Mouse (Mus musculus) WW6 (cell line): ENCODE measurements around the gene Prim2.

Experiments
- DNase-seq: peaks from one replicate; pipeline ENCODE4 v3.0.0-alpha.2; 2013; ENCODE audit warnings: low read depth, low spot score

Gene Prim2

DNA sequence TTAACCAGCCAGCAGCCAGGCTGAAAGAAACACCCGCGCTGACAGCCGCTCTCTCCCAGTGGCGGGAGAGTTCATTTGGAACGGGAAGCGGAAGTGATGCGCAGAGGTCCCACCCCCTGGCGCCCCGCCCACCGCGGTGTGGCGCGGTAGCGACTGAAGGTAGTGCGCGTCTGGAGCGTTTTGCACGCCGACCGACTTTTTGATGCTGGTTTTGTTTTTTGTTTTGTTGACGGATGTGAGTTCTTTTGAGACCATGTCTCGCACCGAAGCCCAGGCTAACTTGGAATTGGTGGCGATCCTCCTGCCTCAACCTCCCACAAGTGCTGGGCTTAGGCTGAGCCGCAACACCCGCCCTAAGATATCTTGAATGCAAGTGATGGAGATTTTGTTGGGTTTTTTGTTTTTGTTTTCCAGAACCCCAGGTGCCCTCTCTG lies at the start of gene Prim2:
Gene Prim2, minus strand, starts transcription at position 88 of the 434 bp plus-strand sequence.
- peak; percentile 74 for DNase-seq

DNA sequence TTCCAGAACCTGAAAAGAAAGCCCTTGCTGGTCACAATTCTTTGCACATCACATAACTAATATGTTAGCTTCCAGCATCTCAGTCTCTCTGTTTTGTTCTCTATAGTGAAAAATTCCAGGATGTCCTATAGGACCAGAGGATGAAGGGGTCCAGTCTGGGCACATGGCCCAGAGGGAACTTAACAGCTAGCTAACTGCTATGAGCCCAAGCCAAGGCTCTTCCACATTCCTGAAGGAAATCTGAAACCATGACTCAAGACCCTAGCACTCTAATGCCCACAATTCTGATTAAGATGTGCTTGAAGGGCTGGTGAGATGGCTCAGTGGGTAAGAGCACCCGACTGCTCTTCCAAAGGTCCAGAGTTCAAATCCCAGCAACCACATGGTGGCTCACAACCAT lies 48.0 kb upstream of the Prim2 start:
- no peak for DNase-seq

DNA sequence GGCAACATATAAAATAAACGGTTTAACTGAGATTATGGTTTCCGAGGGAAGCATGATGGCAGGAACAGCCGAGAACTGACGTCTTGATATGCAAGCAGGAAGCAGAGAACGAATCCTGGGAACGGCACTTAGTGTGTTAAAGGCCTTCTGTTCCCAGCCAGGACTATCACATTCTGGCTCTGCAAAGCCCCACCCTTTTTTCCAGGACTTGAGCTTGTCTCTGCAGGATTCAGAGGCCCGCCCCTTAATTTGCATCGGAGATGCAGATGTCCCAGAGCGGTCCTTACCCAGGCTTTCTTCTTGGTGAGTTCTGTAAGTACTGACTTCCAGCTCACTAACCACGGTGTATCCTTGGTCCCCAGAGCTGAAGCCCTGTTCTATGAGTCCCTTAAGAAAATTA lies 45.2 kb upstream of the Prim2 start:
- DNase-seq: peak; percentile 60

GRCm38 (mm10) chr1:33712026-33712425 lies 42.4 kb upstream of the Prim2 start:
- no peak for DNase-seq

DNA sequence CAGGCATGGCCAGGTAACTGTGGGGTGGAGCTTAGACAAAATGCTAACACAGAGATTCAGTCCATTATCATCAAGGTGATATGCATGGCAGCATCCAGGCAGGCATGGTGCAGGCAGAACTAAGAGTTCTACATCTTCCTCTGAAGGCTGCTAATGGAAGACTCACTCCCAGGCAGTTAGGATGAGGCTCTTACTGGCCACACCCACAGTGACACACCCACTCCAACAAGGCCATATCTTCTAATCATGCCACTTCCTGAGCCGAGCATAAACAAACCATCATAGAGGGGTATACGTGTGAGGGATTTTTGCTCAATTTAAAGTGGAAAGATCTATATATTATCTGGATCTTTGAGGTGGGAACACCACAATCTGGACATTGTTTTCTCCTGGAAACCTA lies 40.0 kb upstream of the Prim2 start:
- DNase-seq: no peak

DNA sequence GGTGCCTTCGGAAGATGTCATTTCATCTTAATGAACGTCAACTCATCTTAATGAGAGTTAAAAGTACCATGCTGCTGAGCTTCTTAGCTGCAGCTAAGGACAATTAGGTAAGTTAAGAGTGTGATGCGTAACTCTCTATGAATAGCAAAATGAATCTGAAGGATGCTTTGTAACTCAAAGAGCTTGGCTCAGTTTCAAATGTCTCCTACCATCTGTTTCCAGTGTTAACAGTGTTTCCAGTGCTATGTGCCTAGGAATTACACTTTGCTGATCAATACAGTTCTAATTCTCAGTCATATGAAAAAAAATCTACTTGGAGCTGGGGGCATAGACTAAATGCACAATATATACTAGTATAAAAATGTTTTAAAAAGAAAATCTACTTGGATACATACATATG lies 31.6 kb upstream of the Prim2 start:
- DNase-seq: no peak

DNA sequence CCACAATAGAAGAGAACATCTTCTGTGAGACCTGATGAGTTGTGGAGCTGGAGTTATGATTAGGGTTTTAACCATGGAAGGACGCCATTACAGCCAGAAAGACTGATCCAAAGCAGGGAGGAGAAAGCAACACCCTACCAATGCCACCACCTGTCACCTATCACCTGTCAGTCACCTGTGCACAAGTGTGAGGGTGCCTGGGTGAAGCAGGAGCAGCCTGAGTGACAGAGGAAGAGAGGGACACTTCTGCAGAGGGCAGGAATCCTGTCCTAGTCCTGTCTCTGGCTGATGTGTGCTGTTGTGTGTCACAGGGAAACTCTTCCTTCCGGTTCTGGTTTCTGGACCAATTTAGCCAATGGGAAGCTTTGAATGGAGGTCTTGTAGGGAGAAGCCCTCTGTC lies 26.4 kb upstream of the Prim2 start:
- DNase-seq: no peak

- DNase-seq: no peak
Observed at GRCm38 (mm10) chr1:33693893-33694292, 24.3 kb upstream of the Prim2 start.

- DNase-seq: no peak
Observed at GRCm38 (mm10) chr1:33690087-33690448, 20.5 kb upstream of the Prim2 start.

DNA sequence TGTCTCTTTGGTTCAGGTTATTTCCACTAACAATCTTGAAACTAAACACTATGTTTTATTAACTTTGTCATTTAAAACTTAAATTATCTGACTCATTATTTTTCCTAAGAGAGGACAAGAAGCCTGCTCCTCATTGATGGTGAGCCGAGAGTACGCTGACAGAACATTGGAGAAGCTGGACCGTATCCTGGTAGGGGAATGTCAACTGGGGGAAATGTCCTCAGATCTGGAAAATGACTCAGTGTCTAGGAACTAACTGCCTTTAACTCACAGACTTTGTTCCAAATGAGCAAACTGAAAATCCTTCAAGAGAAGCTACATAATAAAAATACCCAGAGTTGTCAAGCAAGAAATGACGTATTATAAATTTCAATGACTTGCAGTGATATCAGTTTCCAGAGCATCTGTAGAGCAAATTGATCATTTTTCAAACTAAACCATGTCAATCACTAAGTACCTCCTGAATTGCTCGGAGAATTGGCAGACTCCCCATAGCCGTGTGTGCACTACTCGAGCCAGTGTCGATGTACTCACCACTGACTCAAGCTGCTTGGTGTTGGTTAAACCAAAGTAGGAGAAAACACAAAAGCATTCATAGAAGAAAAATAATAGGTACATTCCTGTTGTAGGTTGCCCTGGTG lies 20.0 kb upstream of the Prim2 start:
- DNase-seq: no peak

GRCm38 (mm10) chr1:33688810-33689209 lies 19.2 kb upstream of the Prim2 start:
- DNase-seq: no peak

GRCm38 (mm10) chr1:33684459-33684858 lies 14.9 kb upstream of the Prim2 start:
- DNase-seq: no peak

DNA sequence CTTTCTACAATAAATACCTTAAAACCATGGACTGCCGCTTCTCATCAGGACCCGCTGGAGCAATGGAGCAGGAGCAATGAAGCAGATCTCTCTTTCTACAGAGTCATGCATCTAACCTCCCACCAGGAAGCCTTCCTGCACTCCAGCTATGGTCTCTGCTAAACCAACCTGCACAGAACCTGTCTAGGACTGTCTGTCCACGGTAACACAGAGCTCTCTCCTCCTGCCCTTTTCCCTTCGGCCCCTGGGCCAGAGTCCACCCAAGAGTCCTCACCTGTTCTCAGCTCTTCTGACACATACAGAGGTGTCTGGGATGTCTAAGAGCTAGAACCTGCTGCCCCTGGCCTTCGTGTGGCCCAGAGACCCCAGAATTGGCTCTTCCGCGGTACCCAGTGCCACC lies 11.3 kb upstream of the Prim2 start:
- DNase-seq: no peak

- DNase-seq: no peak
Observed at GRCm38 (mm10) chr1:33680435-33680834, 10.8 kb upstream of the Prim2 start.

GRCm38 (mm10) chr1:33673158-33673960 lies 3.8 kb upstream of the Prim2 start:
- DNase-seq: no peak

DNA sequence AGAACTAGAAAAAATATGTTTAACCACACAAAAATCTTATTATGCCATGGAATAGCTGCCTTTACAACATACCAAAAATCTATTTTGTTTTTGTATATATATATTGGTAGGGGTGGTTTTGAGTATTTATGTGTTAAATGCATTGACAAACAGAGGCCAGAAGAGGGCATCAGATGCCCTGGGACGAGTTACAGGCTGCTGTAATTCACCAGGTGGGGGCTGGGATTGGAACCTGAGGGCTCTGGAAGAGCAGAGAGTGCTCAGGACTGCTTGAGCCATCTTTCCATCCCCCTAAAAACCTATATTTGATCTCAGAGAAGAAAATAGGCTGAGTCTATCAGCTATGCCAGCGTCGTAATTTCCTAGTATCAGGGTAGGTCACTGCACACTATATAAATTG lies 2.9 kb upstream of the Prim2 start:
- no peak for DNase-seq

- DNase-seq: no peak
Observed at GRCm38 (mm10) chr1:33672083-33672482, 2.5 kb upstream of the Prim2 start.

DNA sequence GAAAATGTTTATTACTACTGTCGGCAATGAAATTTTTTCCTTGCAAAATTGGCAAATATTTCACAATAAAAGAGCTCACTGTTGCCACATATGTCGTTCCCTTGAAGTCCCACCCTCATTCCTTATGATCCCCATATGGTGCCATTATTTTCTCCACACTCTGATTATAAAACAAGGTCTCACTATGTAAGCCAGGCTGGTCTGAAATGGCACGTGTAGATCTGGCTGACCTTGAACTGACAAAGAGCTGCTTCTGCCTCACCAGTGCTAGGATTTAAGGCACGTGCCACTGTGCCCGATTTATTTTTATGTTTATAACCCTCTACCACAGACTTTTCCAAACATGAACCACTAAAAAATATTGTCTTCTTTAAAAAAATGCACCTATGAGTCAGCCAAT lies 1.8 kb upstream of the Prim2 start:
- DNase-seq: no peak

GRCm38 (mm10) chr1:33670164-33670616 lies 595 bp upstream of the Prim2 start:
- DNase-seq: no peak

GRCm38 (mm10) chr1:33663605-33664117 lies 5.9 kb downstream of the Prim2 start:
- no peak for DNase-seq

GRCm38 (mm10) chr1:33663163-33663562 lies 6.4 kb downstream of the Prim2 start:
- DNase-seq: no peak

DNA sequence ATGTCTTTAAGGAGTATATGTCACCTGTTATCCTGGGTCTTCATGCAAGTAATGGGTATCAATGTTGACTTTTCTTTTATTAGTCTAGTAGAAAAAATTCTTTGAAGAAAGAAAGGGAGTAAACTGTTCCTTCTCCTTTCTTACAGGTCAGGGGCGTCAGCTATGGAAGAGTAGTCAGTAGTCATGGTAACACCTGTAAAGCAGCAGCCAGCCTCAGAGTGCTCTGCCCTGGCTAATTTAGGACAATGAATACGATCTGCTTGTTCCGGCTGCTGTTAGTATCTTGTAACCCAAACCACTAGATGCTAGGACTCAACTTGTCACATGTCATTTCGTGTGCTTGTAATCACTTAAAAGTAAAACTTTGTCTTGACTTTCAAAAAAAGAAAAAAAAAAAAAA lies 11.3 kb downstream of the Prim2 start:
- DNase-seq: no peak

GRCm38 (mm10) chr1:33657574-33658149 lies 11.9 kb downstream of the Prim2 start:
- no peak for DNase-seq
